Mouse (Mus musculus) kidney, adult 2 months (tissue): ENCODE data around the gene Arhgap25.

Source experiments
- CTCF ChIP-seq: fragments of 200-500 bp; conservative IDR thresholded peaks from 2 replicates; pipeline ENCODE4 v1.5.1; 2011; ENCODE audit warnings: low read depth, mild to moderate bottlenecking, control low read depth, low read length, moderate library complexity, mixed read lengths; ENCODE audit not compliant: insufficient read depth, insufficient read length
- POLR2A ChIP-seq: fragments of 200-500 bp; IDR thresholded peaks from one replicate; pipeline ENCODE4 v1.6.1; 2011; ENCODE audit warnings: low read depth, low read length, control low read depth

DNA sequence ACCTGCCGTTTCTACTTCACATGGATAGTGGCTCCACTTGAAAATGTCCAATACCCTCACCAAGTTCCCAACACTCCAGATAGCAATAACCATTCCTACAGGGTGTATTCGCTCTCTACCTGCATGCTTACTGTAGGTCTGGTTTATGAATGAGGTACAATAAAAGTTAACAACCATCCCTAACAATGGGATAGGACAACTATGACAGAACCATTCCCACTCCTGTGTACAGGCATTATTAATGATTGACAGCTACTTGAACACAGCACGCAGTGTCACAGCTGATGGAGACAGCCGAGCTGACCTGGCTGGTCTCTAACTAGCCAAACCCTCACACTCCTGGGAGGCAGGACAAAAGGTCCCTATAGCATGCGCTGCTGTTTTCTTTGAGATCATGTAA is 4.6 kb upstream of the Arhgap25 start:
- no peak for TF ChIP-seq CTCF
- no peak for TF ChIP-seq POLR2A
